Mouse (Mus musculus): Measurements from ENCODE around the gene Zbtb20.

DNA sequence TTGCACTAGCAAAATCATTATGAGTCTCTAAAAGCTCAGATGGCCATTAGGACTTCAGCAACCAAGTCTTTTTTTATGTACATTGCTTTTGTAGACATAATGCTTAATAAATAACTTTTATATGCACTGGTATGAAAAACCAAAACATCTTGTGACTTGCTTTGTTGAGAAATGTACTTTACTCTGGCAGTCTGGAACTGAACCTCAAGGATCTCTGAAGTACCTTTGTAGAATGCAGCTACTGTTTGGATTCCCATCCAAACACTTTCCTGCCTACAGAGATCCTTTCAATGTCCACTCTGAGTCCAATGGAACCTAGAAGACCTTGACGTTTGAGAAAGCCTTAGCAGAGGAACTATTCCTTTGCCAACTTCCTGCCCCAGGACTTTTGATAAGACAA, 9.6 kb upstream of the Zbtb20 start:
- no peak for TF ChIP-seq USF1 (IDR thresholded peaks at IDR 0.05; ENCODE audit: low read depth)
- TF ChIP-seq CTCF (IDR thresholded peaks at IDR 0.05; ENCODE audit: control insufficient read depth, insufficient read depth, insufficient read length), result no peak
- no peak for TF ChIP-seq MAX (IDR thresholded peaks at IDR 0.05)
- TF ChIP-seq MYOD1 (IDR thresholded peaks at IDR 0.05; ENCODE audit: control insufficient read depth, insufficient read length, low read depth), result no peak

Data from C2C12 (cell line).